Mouse (Mus musculus): Measurements from ENCODE around the gene Ltf. TPM values are rescaled to one million over a fixed set of nuclear protein-coding genes. Genes with fewer than 3 reads are reported as not detected.

Gene Ltf
- polyA plus RNA-seq, 1 experiment from 2014 or later, result 11.3 TPM

GRCm38 (mm10) chr9:111086137-111086536, 67.1 kb downstream of the Ltf start:
- no peak for TF ChIP-seq CTCF (IDR thresholded peaks at IDR 0.05)
- no peak for TF ChIP-seq EP300 (IDR thresholded peaks at IDR 0.05)
- DNase-seq (ENCODE audit: low spot score) (no peak), ATAC-seq (no peak)
- H3K4me3 ChIP-seq (ENCODE audit: low read depth, low read length), result no peak overlapping the region
- H3K4me2 ChIP-seq (replicated peaks; ENCODE audit: low read depth, low read length), result no peak overlapping the region
- H3K27me3 ChIP-seq (replicated peaks; ENCODE audit: insufficient read depth, low read length), result no peaks in the 10 kb centered on the region
- no peak overlapping the region for H3K9ac ChIP-seq (replicated peaks; ENCODE audit: low read depth)
- H3K36me3 ChIP-seq (ENCODE audit: insufficient read depth, low read length), result no peaks in the 10 kb centered on the region
- H3K4me1 ChIP-seq (ENCODE audit: insufficient read depth, low read depth, low read length), result no peaks in the 10 kb centered on the region
- WGBS, result 58% methylated on average over 6 of the region's 6 CpGs
- no peaks in the 10 kb centered on the region for H3K9me3 ChIP-seq (ENCODE audit: low read length)
- H3K27ac ChIP-seq (ENCODE audit: low read length), result no peak overlapping the region

GRCm38 (mm10) chr9:111086995-111087606, 68.0 kb downstream of the Ltf start:
- no peaks in the 10 kb centered on the region for H3K9me3 ChIP-seq (ENCODE audit: low read length)
- H3K27me3 ChIP-seq (replicated peaks; ENCODE audit: insufficient read depth, low read length), result no peaks in the 10 kb centered on the region
- no peaks in the 10 kb centered on the region for H3K4me1 ChIP-seq (ENCODE audit: insufficient read depth, low read depth, low read length)
- no peaks in the 10 kb centered on the region for H3K36me3 ChIP-seq (ENCODE audit: insufficient read depth, low read length)
- 27% methylated on average over 3 of the region's 3 CpGs for WGBS
- ATAC-seq, result no peak
- no peak overlapping the region for H3K4me2 ChIP-seq (replicated peaks; ENCODE audit: low read depth, low read length)
- H3K9ac ChIP-seq (replicated peaks; ENCODE audit: low read depth), result no peak overlapping the region
- H3K27ac ChIP-seq (ENCODE audit: low read length), result no peak overlapping the region
- no peak for DNase-seq (ENCODE audit: low spot score)
- H3K4me3 ChIP-seq (ENCODE audit: low read depth, low read length), result no peak overlapping the region
- TF ChIP-seq EP300 (IDR thresholded peaks at IDR 0.05) (no peak), CTCF (IDR thresholded peaks at IDR 0.05) (no peak)

DNA sequence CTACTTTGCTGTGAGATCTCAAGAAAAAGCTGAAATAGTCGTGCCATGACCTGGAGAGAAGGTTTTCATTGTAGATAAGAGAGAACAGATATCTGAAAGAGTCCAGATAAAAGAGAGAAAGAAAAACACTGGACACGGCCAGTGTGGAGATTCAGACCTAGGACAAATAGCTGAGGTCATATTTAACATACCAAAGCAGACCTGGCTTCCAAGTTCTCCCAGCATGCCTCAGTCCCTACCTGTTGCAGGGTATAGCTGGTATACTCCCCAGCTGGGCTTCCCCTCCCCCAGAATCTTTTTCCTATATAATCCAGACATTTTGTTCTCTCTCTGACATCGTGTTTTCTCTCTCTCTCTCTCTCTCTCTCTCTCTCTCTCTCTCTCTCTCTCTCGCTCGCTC, 68.9 kb downstream of the Ltf start:
- ATAC-seq (peak; percentile 58), DNase-seq (ENCODE audit: low spot score) (no peak)
- H3K4me1 ChIP-seq (ENCODE audit: insufficient read depth, low read depth, low read length), result no peaks in the 10 kb centered on the region
- no peak overlapping the region for H3K27ac ChIP-seq (ENCODE audit: low read length)
- no peaks in the 10 kb centered on the region for H3K36me3 ChIP-seq (ENCODE audit: insufficient read depth, low read length)
- no peak overlapping the region for H3K4me2 ChIP-seq (replicated peaks; ENCODE audit: low read depth, low read length)
- no peak overlapping the region for H3K4me3 ChIP-seq (ENCODE audit: low read depth, low read length)
- TF ChIP-seq EP300 (IDR thresholded peaks at IDR 0.05), result peak; percentile 37; the same call in 1 of the 2 replicates
- no peak for TF ChIP-seq CTCF (IDR thresholded peaks at IDR 0.05)
- H3K9ac ChIP-seq (replicated peaks; ENCODE audit: low read depth), result no peak overlapping the region
- H3K9me3 ChIP-seq (ENCODE audit: low read length), result no peaks in the 10 kb centered on the region
- WGBS, result 6% methylated on average over 5 of the region's 5 CpGs
- no peaks in the 10 kb centered on the region for H3K27me3 ChIP-seq (replicated peaks; ENCODE audit: insufficient read depth, low read length)

DNA sequence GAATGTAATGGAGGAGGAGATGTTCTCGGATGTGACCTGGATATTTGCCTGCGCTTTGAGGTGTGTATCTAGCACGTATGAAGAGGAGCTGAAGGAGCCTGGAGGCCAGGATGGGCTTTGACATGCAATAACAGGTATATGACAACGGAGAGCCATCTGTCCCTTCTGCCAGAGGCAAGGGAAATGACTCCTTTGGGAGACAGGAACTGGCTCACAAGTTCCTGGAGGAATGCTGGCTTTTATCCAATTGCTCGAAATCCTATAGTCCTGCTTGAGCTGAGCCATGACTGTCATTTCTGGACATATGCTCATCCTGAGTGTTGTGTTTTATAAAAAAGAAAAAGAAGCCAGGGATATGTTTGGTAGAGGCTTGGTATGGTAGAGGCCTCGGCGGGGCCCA, 69.8 kb downstream of the Ltf start:
- Histone ChIP-seq H3K27me3 (replicated peaks; ENCODE audit: insufficient read depth, low read length) (no peaks in the 10 kb centered on the region), H3K9me3 (ENCODE audit: low read length) (no peaks in the 10 kb centered on the region), H3K4me3 (ENCODE audit: low read depth, low read length) (no peak overlapping the region), H3K4me1 (ENCODE audit: insufficient read depth, low read depth, low read length) (no peaks in the 10 kb centered on the region), H3K27ac (ENCODE audit: low read length) (no peak overlapping the region), H3K4me2 (replicated peaks; ENCODE audit: low read depth, low read length) (no peak overlapping the region), H3K9ac (replicated peaks; ENCODE audit: low read depth) (no peak overlapping the region), H3K36me3 (ENCODE audit: insufficient read depth, low read length) (no peaks in the 10 kb centered on the region)
- 38% methylated on average over 7 of the region's 7 CpGs for WGBS
- no peak for TF ChIP-seq CTCF (IDR thresholded peaks at IDR 0.05)
- no peak for ATAC-seq
- DNase-seq (ENCODE audit: low spot score), result peak; percentile 54

Other genes starting within 250 kb of the Ltf start
- gene Prss42, start 221.1 kb upstream of the Ltf start, polyA plus RNA-seq (2015; fragmentation: Nextera tagmentation; extraction: Ambion mirVana), result not detected in 2 replicates
- gene Prss44, start 205.3 kb upstream of the Ltf start, polyA plus RNA-seq (2015; fragmentation: Nextera tagmentation; extraction: Ambion mirVana), result not detected in 2 replicates
- not detected in 2 replicates for gene Prss43, start 192.6 kb upstream of the Ltf start, polyA plus RNA-seq (2015; fragmentation: Nextera tagmentation; extraction: Ambion mirVana)
- gene Prss45, start 184.7 kb upstream of the Ltf start, polyA plus RNA-seq (2015; fragmentation: Nextera tagmentation; extraction: Ambion mirVana), result not detected in 2 replicates
- gene Prss46, start 174.8 kb upstream of the Ltf start, polyA plus RNA-seq (2015; fragmentation: Nextera tagmentation; extraction: Ambion mirVana), result not detected in 2 replicates
- gene Prss50, start 161.3 kb upstream of the Ltf start, polyA plus RNA-seq (2015; fragmentation: Nextera tagmentation; extraction: Ambion mirVana), result 0.14 and 0.20 TPM in 2 replicates
- gene Als2cl, start 139.4 kb upstream of the Ltf start, polyA plus RNA-seq (2015; fragmentation: Nextera tagmentation; extraction: Ambion mirVana), result 13.5 and 14.4 TPM in 2 replicates
- gene Tmie, start 139.2 kb upstream of the Ltf start, polyA plus RNA-seq (2015; fragmentation: Nextera tagmentation; extraction: Ambion mirVana), result 3.6 and 4.0 TPM in 2 replicates
- gene Fam240a, start 102.4 kb upstream of the Ltf start, polyA plus RNA-seq (2015; fragmentation: Nextera tagmentation; extraction: Ambion mirVana), result not detected in 2 replicates
- 0.19 and 0.20 TPM in 2 replicates for gene Tdgf1, start 73.1 kb upstream of the Ltf start, polyA plus RNA-seq (2015; fragmentation: Nextera tagmentation; extraction: Ambion mirVana)
- gene Lrrc2, start 67.7 kb upstream of the Ltf start, polyA plus RNA-seq (2015; fragmentation: Nextera tagmentation; extraction: Ambion mirVana), result 1.6 and 2.2 TPM in 2 replicates
- gene Rtp3, start 28.7 kb upstream of the Ltf start, polyA plus RNA-seq (2015; fragmentation: Nextera tagmentation; extraction: Ambion mirVana), result 1.7 and 3.0 TPM in 2 replicates
- gene Ccrl2, start 38.2 kb downstream of the Ltf start, polyA plus RNA-seq (2015; fragmentation: Nextera tagmentation; extraction: Ambion mirVana), result 43.5 and 49.0 TPM in 2 replicates
- 47.7 and 54.2 TPM in 2 replicates for gene Lrrfip2, start 98.3 kb downstream of the Ltf start, polyA plus RNA-seq (2015; fragmentation: Nextera tagmentation; extraction: Ambion mirVana)